Mouse (Mus musculus): ENCODE results near the gene Cym. TPM values are rescaled to one million over a fixed set of nuclear protein-coding genes. Genes with fewer than 3 reads are reported as not detected.

Gene Cym
- polyA plus RNA-seq, 1 experiment from 2014 or later: 0.07 TPM

DNA sequence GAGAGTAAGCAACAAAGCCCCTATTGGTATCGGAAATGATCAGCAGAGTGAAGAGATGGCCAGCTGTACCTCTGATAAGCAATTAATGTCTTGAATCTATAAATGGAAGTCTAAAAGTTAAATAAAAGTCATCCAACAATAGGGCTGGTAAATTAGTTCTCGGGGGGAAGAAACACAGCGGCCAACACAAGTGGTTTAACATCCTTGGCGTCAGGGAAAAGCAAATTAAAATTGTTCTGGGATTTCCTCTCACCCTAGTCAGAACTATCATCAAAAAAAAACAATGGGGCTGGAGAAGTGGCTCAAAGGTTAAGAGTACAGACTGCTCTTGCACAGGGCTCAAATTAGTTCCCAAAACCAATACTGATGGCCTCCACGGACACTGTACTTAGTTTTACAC, 4.3 kb upstream of the Cym start:
- H3K9me3 ChIP-seq (replicated peaks): no peaks in the 10 kb centered on the region
- WGBS (ENCODE audit: insufficient replicate concordance): 59% methylated on average over 5 of the region's 5 CpGs
- H3K36me3 ChIP-seq (replicated peaks): no peaks in the 10 kb centered on the region
- no peak for ATAC-seq (ENCODE audit: insufficient read depth)
- H3K4me1 ChIP-seq (replicated peaks): peaks cover 5% of the 10 kb centered on the region; the same call in 1 of the 2 replicates
- no peak overlapping the region for H3K27ac ChIP-seq (replicated peaks)
- no peak overlapping the region for H3K4me2 ChIP-seq
- H3K4me3 ChIP-seq (replicated peaks): no peak overlapping the region
- H3K27me3 ChIP-seq: no peaks in the 10 kb centered on the region
- no peak overlapping the region for H3K9ac ChIP-seq

DNA sequence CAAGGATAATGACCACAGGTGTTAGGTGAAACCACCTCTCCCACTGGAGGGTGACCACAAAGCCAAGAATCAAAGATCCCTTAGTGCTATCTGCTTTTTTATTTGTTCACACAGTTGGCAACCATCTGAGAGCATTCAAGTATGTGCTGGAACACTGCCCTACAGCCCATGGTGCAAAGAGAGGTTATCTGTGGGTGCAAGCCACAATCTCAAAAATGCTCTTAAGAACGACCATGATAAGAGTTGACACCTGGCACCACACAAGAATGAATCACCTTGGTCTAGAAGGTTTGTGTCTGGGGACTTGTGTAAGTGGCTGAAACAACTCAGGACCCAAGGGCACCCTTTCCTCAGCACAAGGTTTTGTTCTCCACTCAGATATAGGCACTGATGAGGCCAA, 1.7 kb upstream of the Cym start:
- H3K4me1 ChIP-seq (replicated peaks): no peaks in the 10 kb centered on the region
- no peaks in the 10 kb centered on the region for H3K36me3 ChIP-seq (replicated peaks)
- no peak overlapping the region for H3K4me3 ChIP-seq (replicated peaks)
- H3K9ac ChIP-seq: no peak overlapping the region
- WGBS (ENCODE audit: insufficient replicate concordance): 44% methylated on average over 1 of the region's 1 CpGs
- no peaks in the 10 kb centered on the region for H3K9me3 ChIP-seq (replicated peaks)
- no peak overlapping the region for H3K27ac ChIP-seq (replicated peaks)
- H3K4me2 ChIP-seq: no peak overlapping the region
- ATAC-seq (ENCODE audit: insufficient read depth): no peak
- no peaks in the 10 kb centered on the region for H3K27me3 ChIP-seq

DNA sequence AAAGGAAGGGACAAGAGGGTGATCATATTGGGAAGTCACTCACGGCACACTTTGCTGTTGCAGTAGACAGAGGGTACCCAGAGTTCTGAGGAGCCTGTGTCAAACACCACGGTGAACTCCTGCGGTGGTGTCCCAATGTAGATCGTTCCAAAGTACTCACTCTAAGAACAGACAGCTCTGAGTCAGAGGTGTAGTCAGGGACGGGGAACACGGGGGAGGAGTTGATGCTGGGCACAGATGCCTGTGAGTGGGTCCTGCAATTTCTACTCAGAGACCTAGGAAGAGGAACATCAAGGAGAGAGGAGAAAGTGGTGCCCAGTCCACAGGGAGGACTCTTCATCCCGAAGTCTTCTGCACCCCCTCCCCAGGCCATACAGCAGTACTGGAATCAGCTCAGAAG, 3.0 kb downstream of the Cym start:
- no peak overlapping the region for H3K27ac ChIP-seq (replicated peaks)
- WGBS (ENCODE audit: insufficient replicate concordance): 63% methylated on average over 7 of the region's 7 CpGs
- ATAC-seq (ENCODE audit: insufficient read depth): no peak

DNA sequence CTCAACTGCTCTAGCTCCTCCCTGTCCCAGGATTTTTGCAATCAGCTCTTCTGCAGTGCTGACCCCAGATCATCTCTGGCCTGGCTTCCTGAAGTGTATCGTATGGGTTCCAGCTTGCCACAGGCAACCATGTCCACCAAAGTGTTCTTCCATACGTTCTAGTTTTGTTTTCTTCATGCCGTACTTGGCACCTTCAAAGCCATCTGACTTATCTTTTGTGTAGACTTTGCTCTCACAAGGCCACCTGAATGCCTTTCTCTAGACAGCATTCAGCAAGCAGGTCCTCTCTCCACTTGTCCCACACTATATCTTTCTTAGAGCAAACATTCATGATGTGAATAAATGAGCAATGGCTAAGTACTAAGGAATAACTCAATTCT, 4.4 kb downstream of the Cym start:
- Histone ChIP-seq H3K4me3 (replicated peaks) (no peak overlapping the region), H3K27ac (replicated peaks) (no peak overlapping the region), H3K36me3 (replicated peaks) (no peaks in the 10 kb centered on the region), H3K9me3 (replicated peaks) (no peaks in the 10 kb centered on the region), H3K9ac (no peak overlapping the region), H3K4me1 (replicated peaks) (no peaks in the 10 kb centered on the region), H3K4me2 (no peak overlapping the region), H3K27me3 (no peaks in the 10 kb centered on the region)
- ATAC-seq (ENCODE audit: insufficient read depth): no peak
- 65% methylated on average over 3 of the region's 3 CpGs for WGBS (ENCODE audit: insufficient replicate concordance)

More for the DNA sequence above, 3.0 kb downstream of the Cym start:
- H3K4me1 ChIP-seq (replicated peaks): no peaks in the 10 kb centered on the region
- H3K9ac ChIP-seq: no peak overlapping the region
- H3K27me3 ChIP-seq: no peaks in the 10 kb centered on the region
- no peak overlapping the region for H3K4me3 ChIP-seq (replicated peaks)
- no peaks in the 10 kb centered on the region for H3K36me3 ChIP-seq (replicated peaks)
- no peak overlapping the region for H3K4me2 ChIP-seq
- H3K9me3 ChIP-seq (replicated peaks): no peaks in the 10 kb centered on the region

DNA sequence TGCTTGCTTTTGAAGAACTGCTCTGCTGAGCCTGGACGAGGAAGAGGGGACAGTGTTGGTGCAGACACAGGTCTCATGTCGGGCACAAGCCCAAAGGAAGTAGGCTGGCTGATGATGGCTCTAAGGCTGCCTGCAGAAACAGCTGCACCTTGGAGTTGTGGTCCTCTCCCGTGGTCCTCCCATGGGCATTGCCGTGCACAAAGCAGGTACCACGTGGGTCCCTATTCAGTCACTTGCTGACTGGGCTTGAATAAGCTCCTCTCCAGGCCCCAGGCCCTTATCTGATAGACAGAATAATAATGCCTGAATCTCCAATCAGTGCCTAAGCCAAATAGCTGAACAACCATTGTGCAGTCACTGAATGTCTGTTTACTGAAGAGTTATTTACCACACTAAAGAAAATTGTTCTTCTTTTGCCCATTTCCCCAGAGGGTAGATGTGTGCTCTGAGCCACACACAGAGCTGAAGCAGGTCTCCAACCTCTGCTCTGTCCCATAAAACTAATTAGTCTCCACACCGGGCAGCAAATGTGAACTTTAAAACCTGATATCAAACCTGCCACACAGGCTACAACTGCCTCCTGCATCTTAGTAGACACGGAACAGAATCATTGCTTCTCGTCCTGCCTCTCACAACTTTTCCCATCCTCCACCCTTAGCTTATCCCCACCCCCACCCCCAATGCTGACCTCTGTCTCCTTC, 5.0 kb downstream of the Cym start:
- Histone ChIP-seq H3K27me3 (no peaks in the 10 kb centered on the region), H3K9me3 (replicated peaks) (no peaks in the 10 kb centered on the region), H3K4me2 (no peak overlapping the region), H3K4me1 (replicated peaks) (no peaks in the 10 kb centered on the region), H3K9ac (no peak overlapping the region), H3K27ac (replicated peaks) (no peak overlapping the region), H3K4me3 (replicated peaks) (no peak overlapping the region), H3K36me3 (replicated peaks) (no peaks in the 10 kb centered on the region)
- ATAC-seq (ENCODE audit: insufficient read depth): no peak
- WGBS (ENCODE audit: insufficient replicate concordance): 56% methylated on average over 8 of the region's 8 CpGs

DNA sequence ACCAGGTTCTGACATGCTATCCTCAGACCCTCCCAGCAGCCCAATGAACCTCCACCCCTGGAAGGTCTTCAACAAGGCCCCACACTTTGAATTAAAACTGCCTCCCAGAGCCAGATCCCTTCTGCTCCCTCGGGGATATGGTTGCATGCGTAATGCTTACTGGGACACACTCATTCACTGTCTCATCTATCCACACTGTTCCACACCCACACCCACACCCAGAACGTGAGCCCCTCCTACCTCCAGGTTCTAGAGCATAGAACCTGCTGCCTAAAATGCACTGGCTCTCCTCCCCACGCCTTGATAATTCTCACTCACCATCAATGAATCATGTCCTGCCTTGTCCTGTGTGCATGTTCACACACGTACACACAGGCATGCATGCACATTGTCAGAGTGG, 6.9 kb downstream of the Cym start:
- H3K4me1 ChIP-seq (replicated peaks): no peaks in the 10 kb centered on the region
- ATAC-seq (ENCODE audit: insufficient read depth): no peak
- no peaks in the 10 kb centered on the region for H3K36me3 ChIP-seq (replicated peaks)
- no peak overlapping the region for H3K9ac ChIP-seq
- WGBS (ENCODE audit: insufficient replicate concordance): 56% methylated on average over 5 of the region's 5 CpGs
- H3K27ac ChIP-seq (replicated peaks): no peak overlapping the region
- no peaks in the 10 kb centered on the region for H3K9me3 ChIP-seq (replicated peaks)
- H3K4me2 ChIP-seq: no peak overlapping the region
- H3K4me3 ChIP-seq (replicated peaks): no peak overlapping the region
- no peaks in the 10 kb centered on the region for H3K27me3 ChIP-seq

DNA sequence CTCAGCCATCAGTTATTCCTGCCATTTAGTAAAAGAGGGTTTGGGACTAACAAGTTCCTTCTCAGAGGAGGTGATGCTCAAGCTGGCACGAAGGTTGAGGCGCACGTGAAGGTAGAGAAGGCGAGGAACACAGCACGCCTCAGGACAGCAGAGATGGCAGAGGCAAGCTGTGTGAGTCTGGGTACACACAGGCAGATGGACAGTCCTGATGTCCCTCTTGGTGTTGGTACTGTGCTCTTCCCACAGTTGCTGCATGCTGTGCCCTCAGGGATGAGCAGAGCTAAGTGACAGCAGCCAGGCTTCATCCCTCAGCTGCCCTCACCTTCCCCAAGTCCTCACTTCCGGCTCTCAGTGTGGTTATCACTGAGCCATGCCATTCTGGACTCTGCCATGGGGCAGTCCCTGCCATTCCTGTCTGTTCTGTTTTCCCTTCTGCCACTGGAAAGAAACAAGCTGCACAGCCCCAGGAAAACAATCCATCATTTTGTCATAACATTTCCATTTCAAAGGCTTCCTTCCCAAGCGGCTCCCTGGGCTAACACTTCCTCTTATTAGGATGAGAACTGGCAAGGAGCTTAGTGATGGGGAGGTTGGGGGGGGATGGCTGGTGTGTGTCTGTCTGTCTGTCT, 13.8 kb downstream of the Cym start:
- 55% methylated on average over 7 of the region's 7 CpGs for WGBS (ENCODE audit: insufficient replicate concordance)
- no peak for ATAC-seq (ENCODE audit: insufficient read depth)
- Histone ChIP-seq H3K27ac (replicated peaks) (no peak overlapping the region), H3K4me1 (replicated peaks) (no peaks in the 10 kb centered on the region), H3K27me3 (no peaks in the 10 kb centered on the region), H3K9me3 (replicated peaks) (no peaks in the 10 kb centered on the region), H3K36me3 (replicated peaks) (no peaks in the 10 kb centered on the region), H3K9ac (no peak overlapping the region), H3K4me2 (no peak overlapping the region), H3K4me3 (replicated peaks) (no peak overlapping the region)

DNA sequence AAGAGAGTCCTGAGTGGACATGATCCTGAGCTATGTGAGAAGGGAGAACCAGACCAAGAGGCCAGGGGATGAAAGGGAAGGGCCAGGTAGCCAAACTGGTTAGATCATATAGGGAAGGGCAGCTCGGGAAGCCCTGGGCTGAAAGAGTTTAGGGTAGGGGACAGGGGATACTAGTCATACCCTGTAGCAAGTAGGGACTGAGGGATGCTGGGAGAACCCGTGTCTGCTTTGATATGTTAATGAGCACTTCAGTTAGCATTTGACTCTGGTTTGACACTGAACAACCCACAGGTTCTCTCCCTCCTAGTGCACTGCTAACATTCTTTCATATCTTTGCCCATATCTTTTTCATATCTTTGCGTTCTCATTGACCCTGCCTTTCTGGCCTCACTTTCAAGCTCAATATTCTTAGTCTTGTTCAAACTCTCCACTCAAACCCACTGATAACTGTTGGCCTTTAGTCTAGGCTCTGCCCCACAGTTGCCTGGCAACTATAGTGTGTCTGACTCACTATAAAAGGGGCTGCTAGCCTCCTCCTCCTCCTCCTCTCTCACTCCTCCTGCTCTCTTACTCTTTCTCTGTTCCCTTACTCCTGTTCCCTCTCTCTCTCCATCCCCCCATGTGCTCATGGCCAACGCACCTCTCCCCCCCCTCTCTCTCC, 14.9 kb downstream of the Cym start:
- Histone ChIP-seq H3K27ac (replicated peaks) (no peak overlapping the region), H3K9me3 (replicated peaks) (no peaks in the 10 kb centered on the region), H3K27me3 (no peaks in the 10 kb centered on the region), H3K4me2 (no peak overlapping the region), H3K36me3 (replicated peaks) (no peaks in the 10 kb centered on the region), H3K9ac (no peak overlapping the region), H3K4me1 (replicated peaks) (no peaks in the 10 kb centered on the region), H3K4me3 (replicated peaks) (no peak overlapping the region)
- 40% methylated on average over 4 of the region's 4 CpGs for WGBS (ENCODE audit: insufficient replicate concordance)
- ATAC-seq (ENCODE audit: insufficient read depth): no peak

DNA sequence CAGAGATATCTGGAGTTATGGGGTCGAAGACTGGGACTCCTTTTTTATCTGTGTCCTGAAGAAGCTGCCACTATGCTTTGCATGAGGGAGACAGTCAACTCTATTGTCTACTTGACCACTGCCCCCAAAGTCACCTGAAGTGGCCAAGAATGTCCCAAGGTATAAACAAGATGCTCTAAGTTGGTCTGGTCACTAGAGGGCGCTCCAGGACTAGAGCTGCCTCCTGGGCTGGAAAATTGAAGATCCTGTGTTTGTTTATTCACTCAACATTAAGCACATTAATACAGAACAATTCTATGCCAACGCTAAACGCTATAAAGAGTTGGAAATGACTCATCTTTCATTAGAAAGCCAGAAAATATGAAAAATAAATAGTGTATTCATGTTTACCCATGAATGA, 15.5 kb downstream of the Cym start:
- peaks cover 4% of the 10 kb centered on the region; the same call in 1 of the 2 replicates for H3K27me3 ChIP-seq
- ATAC-seq (ENCODE audit: insufficient read depth): no peak
- no peak overlapping the region for H3K9ac ChIP-seq
- H3K4me1 ChIP-seq (replicated peaks): no peaks in the 10 kb centered on the region
- no peak overlapping the region for H3K4me3 ChIP-seq (replicated peaks)
- no peak overlapping the region for H3K27ac ChIP-seq (replicated peaks)
- no peaks in the 10 kb centered on the region for H3K9me3 ChIP-seq (replicated peaks)
- no peak overlapping the region for H3K4me2 ChIP-seq
- no peaks in the 10 kb centered on the region for H3K36me3 ChIP-seq (replicated peaks)
- 5% methylated on average over 4 of the region's 4 CpGs for WGBS (ENCODE audit: insufficient replicate concordance)

DNA sequence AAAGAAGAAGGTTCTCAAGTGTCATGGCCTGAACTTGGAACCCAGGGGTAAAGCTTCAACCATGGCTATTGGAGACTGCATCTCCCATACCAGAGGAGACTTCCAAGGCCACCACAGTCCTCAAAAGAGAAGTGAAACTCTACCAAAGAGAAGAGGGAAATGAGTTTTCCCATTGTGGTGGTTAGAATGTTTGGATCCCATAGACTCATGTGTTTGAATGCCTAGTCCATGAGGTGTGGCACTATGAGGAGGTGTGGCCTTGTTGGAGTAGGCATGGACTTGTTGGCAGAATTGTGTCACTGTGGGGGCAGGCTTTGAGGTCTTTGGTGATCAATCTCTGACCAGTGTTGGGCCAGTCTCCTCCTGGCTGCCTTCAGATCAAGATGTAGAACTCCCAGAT, 16.4 kb downstream of the Cym start:
- Histone ChIP-seq H3K9ac (no peak overlapping the region), H3K4me3 (replicated peaks) (no peak overlapping the region), H3K36me3 (replicated peaks) (no peaks in the 10 kb centered on the region), H3K27me3 (peaks cover 8% of the 10 kb centered on the region; the same call in 1 of the 2 replicates), H3K4me2 (no peak overlapping the region), H3K27ac (replicated peaks) (no peak overlapping the region), H3K9me3 (replicated peaks) (no peaks in the 10 kb centered on the region), H3K4me1 (replicated peaks) (no peaks in the 10 kb centered on the region)
- ATAC-seq (ENCODE audit: insufficient read depth): no peak

DNA sequence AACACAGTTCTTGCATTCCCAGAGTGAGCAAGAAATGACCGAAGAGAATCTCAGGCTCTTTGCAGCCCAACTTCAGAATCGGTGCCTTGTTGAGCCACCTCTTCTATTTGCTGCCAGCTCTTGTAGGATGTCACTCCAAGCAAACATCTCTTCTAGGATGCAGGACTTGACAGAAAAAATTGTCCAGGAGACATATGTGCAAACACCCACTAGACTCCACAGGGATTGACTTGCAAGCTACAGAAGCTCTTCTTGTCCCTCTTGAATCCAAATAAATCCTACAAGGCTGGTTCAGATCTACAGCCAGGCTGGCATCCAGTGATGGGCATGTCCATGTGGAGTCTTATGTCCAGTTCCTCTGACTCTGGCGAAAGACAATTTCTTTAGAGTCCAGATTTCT, 17.1 kb downstream of the Cym start:
- H3K27me3 ChIP-seq: peaks cover 8% of the 10 kb centered on the region; the same call in 1 of the 2 replicates
- no peak overlapping the region for H3K9ac ChIP-seq
- 55% methylated on average over 3 of the region's 3 CpGs for WGBS (ENCODE audit: insufficient replicate concordance)
- no peak overlapping the region for H3K4me2 ChIP-seq
- no peak overlapping the region for H3K27ac ChIP-seq (replicated peaks)
- H3K4me3 ChIP-seq (replicated peaks): no peak overlapping the region
- no peaks in the 10 kb centered on the region for H3K36me3 ChIP-seq (replicated peaks)
- ATAC-seq (ENCODE audit: insufficient read depth): no peak
- no peaks in the 10 kb centered on the region for H3K4me1 ChIP-seq (replicated peaks)
- H3K9me3 ChIP-seq (replicated peaks): no peaks in the 10 kb centered on the region

Measured in liver, embryonic 15.5 days (tissue).